Mouse (Mus musculus) heart, adult 2 months (tissue): ENCODE data around the gene Agbl5.

Experiments used
- CTCF ChIP-seq: fragments of 200-600 bp; IDR thresholded peaks from 2 replicates; pipeline ENCODE4 v1.8.1; 2022; ENCODE audit warnings: antibody characterized with exemption, mild to moderate bottlenecking, moderate library complexity
- EP300 ChIP-seq: fragments of 200-500 bp; IDR thresholded peaks from 2 replicates; pipeline ENCODE4 v1.6.1; 2011; ENCODE audit warnings: low read depth, low read length, control low read depth; ENCODE audit not compliant: insufficient read depth
- POLR2A ChIP-seq: fragments of 200-500 bp; IDR thresholded peaks from 2 replicates; pipeline ENCODE4 v1.6.1; 2011; ENCODE audit warnings: mild to moderate bottlenecking, low read depth, low read length, control low read depth; ENCODE audit not compliant: insufficient read depth

DNA sequence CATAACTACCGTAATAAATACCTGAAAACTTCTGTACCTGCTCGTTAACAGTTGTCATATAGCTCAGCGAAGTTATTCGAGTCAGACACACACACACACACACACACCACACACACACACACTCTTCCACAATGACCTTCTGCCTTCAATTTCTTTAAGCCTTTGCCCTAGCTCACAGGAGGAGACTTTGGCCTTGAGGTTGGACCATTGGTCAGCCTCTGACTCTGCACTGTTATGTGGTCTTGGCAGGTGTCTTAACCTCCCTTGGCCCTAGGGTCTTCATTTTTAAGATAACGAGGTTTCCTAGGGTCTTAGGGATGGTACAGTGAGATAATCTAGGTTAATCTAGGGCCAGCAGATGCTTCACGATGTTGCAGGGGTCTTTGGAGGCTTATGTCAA, 55.9 kb downstream of the Agbl5 start:
- no peak for TF ChIP-seq CTCF
- no peak for TF ChIP-seq EP300
- TF ChIP-seq POLR2A, result no peak
